Mouse (Mus musculus) B cell, adult (primary cell): Measurements from ENCODE around the gene Spata5. TPM values are rescaled to one million over a fixed set of nuclear protein-coding genes. Genes with fewer than 3 reads are reported as not detected.

Source experiments
- total RNA-seq: library from RNA; stranded (reverse); gene quantifications from 4 replicates; pipeline ENCODE4 v1.2.4, GENCODE M21; 2023; ENCODE audit not compliant: inconsistent age

The Spata5 gene
- total RNA-seq = 64.0 to 87.4 TPM (median 75.2 TPM) in 4 replicates

GRCm38 (mm10) chr3:37419458-37419991 is at the start of gene Spata5:
Gene Spata5, plus strand, starts transcription at chr3:37419896.

GRCm38 (mm10) chr3:37420072-37420471 is 376 bp downstream of the Spata5 start, which contains the start of gene Nudt6:
Gene Nudt6, minus strand, starts transcription at chr3:37420211.

Other genes with a start within 250 kb of the Spata5 start
- not detected in 4 replicates for gene Il21, start 187.3 kb upstream of the Spata5 start, total RNA-seq
- gene Bbs12, start 107.3 kb upstream of the Spata5 start, total RNA-seq = 0.63 to 2.0 TPM (median 1.5 TPM) in 4 replicates
- gene Cetn4, start 107.2 kb upstream of the Spata5 start, total RNA-seq = 0.51 to 0.87 TPM in 2 of 4 replicates, not detected in the others
- not detected in 4 replicates for gene Fgf2, start 71.5 kb upstream of the Spata5 start, total RNA-seq
- gene Nudt6, start 315 bp downstream of the Spata5 start, total RNA-seq = 17.3 to 21.2 TPM (median 18.6 TPM) in 4 replicates
- 3.1 to 3.8 TPM (median 3.6 TPM) in 4 replicates for gene Spry1, start 220.1 kb downstream of the Spata5 start, total RNA-seq